Mouse (Mus musculus): ENCODE data around the gene Cep68.
"Not testable (repeated sequence)": the region's sequence is repeated elsewhere in the genome, so short reads cannot be mapped to it uniquely, and the experiment has no call there.

The Cep68 gene

DNA sequence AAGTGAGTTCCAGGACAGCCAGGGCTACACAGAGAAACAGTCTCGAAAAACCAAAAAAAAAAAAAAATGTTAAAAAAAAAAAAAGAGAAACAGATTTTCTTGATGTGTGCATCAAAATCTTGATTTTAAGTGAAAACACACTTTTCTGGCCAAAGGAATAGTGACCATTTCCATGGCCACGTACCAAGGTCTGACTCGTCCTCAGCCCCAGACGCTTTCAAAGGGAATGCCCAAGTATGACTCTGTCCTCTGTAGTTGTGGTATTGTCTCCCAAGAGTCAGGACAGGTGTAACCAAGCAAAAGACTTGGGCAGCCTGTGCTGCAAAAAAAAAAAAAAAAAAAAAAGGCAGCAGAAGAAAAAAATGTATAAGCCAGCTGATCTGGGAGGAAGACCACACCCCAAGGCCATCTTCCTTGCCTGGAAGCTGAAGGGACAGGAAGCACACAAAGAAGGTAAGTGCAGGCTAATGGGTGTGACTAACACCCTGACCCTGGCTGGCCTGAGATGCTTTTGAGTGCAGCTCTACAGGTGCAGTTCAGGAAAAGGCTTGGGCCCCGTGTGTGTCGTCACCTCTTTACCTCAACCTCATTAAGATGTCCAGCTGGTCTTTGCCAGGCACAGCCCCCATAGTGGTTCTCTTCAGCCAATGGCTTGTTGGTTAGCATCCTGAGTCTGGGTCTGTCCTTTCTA is 6.7 kb downstream of the Cep68 start:
- no peak for DNase-seq (ENCODE audit: low read depth, low spot score)

GRCm38 (mm10) chr11:20241311-20241710 is 7.9 kb downstream of the Cep68 start:
- no peak for DNase-seq (ENCODE audit: low read depth, low spot score)

GRCm38 (mm10) chr11:20240331-20240730 is 8.9 kb downstream of the Cep68 start:
- no peak for DNase-seq (ENCODE audit: low read depth, low spot score)

DNA sequence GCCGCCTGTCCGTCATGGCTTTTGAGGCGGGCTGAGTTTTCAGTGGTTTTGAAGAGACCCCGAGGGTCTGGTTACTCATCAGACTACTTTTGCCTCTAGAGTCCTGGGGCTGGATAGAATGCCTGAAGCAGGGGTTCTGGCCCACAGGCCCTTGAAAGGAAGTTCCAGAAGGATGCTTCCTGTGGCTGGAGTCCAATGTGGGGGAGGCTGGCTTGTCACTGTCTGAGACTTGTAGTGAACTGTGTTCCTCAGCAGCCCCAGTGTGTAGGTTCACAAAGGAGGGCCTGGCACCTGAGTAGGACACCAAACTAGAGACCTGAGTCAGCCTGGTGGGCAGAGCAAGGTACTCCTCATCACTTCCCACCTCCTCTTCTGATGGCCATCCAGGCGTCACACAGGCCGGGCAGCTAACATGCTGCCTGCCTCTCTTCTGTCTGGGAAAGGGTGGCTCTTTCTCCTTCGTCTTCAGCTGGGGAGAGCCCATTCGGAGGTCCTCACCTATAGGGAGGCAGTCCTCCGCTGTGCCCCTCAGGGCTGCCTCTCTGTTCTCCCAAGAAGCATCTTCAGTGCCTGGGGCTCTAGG is 9.9 kb downstream of the Cep68 start:
- DNase-seq (ENCODE audit: low read depth, low spot score) = no peak

- DNase-seq (ENCODE audit: low read depth, low spot score) = no peak
These were observed 11.3 kb downstream of the Cep68 start for GRCm38 (mm10) chr11:20237976-20238375.

DNA sequence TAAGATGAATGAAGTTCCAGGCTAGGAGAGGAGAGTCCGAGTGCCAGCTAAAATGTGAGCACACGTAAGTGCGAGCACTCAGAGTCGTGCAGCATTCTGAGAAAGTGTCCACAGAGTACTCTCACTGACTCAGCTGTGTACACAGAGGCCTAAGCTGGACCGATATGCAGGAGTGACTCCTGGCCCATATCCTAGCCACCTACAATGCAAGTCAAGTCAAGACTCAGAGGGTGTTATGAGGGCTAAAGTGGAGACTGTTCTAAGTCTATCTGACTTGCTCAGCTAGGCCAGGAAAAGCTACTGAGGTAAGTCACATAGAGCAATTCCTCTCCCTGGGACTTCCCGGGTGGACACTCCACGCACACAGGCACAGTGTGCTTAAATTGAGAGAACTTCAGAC is 12.2 kb downstream of the Cep68 start:
- no peak for DNase-seq (ENCODE audit: low read depth, low spot score)

- DNase-seq (ENCODE audit: low read depth, low spot score) = no peak
These were observed 15.0 kb downstream of the Cep68 start for GRCm38 (mm10) chr11:20234233-20234632.

- DNase-seq (ENCODE audit: low read depth, low spot score) = no peak
These were observed 17.0 kb downstream of the Cep68 start for GRCm38 (mm10) chr11:20232016-20232755.

DNA sequence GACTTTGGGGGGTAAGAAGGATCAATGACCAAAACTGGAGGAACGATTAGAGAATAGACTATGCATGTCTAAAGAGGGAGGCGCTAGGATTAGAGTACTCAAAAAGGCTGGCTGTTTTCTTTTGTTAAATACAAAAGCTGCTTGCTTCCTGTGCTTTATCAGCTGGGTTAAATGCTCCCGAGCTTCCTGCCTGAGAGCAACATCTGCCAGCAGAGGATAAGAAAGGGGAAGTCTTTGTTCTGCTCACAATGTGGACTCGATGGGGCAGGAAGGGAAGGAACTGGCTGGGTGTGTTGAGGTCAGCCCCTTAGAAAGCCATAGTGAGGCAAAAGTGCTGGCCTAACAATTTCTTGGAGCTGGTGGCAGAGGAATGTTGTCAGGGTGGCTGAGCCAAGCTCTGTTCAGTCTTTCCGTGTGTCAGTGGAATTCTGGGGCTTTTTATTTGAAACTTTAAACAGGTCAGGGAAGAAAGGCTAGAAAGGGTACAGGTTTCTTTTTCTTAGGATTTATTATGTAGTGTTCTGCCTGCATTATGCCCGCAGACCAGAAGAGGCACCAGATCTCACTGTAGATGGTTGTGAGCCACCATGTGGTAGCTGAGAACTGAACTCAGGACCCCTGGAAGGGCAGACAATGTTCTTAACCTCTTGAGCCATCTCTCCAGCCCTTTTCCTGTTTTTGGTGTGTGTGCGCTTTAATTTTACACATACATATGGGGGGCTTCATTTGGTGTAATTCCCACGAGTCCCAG is 17.9 kb downstream of the Cep68 start:
- DNase-seq (ENCODE audit: low read depth, low spot score) = no peak

DNA sequence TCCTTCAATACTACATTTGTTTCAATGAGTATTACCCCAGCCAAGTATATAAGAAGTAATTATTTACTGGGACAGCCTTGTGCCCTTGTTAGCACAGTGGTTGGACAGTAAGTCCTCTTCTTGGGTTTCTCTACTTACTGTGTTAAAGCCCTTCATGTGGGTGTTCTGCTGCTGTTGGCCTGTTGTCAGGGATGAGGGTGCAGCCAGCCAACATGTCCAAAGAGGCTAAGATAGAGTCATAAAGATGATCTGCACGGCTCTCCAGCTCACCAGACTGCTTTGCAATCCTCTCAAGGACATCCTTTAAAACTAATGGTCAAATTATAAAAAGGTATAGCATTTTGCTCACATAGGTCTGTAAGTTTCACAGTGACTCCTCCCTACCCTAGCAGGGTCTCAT is 18.9 kb downstream of the Cep68 start:
- no peak for DNase-seq (ENCODE audit: low read depth, low spot score)

GRCm38 (mm10) chr11:20229311-20229710 is 19.9 kb downstream of the Cep68 start:
- no peak for DNase-seq (ENCODE audit: low read depth, low spot score)

DNA sequence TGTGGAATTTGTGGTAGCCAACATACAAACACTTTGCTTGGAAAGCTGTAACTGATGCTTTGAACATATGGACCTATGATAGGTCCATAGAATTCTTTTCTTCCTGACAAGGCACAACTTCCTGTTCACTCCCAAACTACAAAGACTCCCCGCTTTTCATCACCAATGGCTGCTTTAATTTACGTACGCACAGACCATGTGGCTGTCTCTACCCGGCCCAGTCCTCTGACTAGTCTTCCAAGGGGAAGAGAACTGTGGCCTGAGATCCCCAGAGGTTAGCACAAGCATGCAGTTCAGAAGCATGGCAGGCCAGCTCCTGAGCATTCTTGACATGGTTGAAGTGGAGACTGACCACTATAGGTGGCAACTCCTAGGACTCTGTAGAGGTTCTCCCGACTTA is 20.6 kb downstream of the Cep68 start:
- DNase-seq (ENCODE audit: low read depth, low spot score) = no peak

- no peak for DNase-seq (ENCODE audit: low read depth, low spot score)
These were observed 23.3 kb downstream of the Cep68 start for GRCm38 (mm10) chr11:20225938-20226337.

GRCm38 (mm10) chr11:20224196-20224595 is 25.0 kb downstream of the Cep68 start:
- DNase-seq (ENCODE audit: low read depth, low spot score) = no peak

DNA sequence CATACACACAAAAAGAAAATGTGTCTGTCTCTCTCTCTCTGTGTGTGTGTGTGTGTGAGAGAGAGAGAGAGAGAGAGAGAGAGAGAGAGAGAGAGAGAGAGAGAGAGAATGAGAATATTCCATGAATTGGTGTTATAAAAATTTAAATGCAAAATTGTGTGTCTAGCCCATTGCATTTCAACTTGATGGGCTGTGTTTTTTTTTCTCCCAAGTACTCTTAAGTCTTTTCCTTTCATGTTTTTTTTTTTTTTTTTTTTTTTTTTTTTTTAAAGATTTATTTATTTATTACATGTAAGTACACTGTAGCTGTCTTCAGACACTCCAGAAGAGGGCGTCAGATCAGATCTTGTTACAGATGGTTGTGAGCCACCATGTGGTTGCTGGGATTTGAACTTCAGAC is 27.6 kb downstream of the Cep68 start:
- DNase-seq (ENCODE audit: low read depth, low spot score) = not testable (repeated sequence)

GRCm38 (mm10) chr11:20217227-20217626 is 32.0 kb downstream of the Cep68 start:
- DNase-seq (ENCODE audit: low read depth, low spot score) = no peak

DNA sequence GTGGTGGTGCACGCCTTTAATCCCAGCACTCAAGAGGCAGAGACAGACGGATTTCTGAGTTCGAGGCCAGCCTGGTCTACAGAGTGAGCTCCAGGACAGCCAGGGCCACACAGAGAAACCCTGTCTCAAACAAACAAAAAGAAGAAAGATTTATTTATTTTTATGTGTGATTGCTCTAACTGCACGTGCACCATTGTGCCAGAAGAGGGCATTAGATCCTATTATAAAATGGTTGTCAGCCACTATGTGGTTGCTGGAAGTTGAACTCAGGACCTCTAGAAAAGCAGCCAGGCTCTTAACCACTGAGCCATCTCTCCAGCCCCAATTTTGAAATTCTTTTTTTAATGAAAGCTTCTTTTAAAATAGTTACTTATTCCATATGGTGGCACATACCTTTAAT is 32.8 kb downstream of the Cep68 start:
- no peak for DNase-seq (ENCODE audit: low read depth, low spot score)

DNA sequence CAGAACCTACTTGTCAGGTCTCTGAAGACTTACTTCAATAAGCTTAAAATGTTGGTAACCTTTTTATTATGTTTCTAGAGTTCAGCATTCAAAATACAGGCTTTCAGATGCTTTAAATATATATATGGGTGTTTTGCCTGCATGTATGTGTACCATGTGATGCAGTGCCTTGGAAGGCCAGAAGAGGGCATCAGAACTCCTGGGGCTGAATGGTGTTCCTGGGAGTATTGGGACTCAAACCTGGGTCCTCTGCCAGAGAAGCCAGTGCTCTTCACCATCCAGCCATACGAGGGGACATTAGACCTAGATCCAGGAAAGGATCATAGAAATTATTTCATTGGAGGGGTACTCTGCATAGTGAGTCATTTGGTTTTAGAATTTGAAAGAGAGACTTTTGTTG is 34.5 kb downstream of the Cep68 start:
- DNase-seq (ENCODE audit: low read depth, low spot score) = no peak

- DNase-seq (ENCODE audit: low read depth, low spot score) = no peak
These were observed 37.4 kb downstream of the Cep68 start for GRCm38 (mm10) chr11:20211838-20212237.

GRCm38 (mm10) chr11:20207589-20207988 is 41.6 kb downstream of the Cep68 start:
- DNase-seq (ENCODE audit: low read depth, low spot score) = no peak

- no peak for DNase-seq (ENCODE audit: low read depth, low spot score)
These were observed 42.5 kb downstream of the Cep68 start for GRCm38 (mm10) chr11:20206626-20207223.

DNA sequence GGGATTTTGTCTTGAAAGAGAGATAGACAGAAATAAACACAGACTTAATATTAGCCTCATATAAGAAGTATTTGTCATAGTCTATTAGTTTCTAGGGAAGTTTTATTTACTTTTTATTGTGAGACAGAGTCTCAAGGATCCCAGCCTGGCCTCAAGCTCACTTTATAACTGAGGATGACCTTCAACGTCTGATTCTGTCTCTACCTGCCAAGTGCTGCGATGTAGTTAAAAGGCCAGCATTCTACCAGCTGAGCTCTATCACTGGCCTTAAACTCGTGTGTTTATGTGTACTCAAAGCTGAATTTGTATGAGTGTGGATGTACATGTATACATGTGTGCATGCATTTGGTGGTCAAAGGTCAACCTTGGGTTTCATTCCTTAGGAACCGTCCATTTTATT is 43.7 kb downstream of the Cep68 start:
- DNase-seq (ENCODE audit: low read depth, low spot score) = no peak

Data from retina, adult 2 months (tissue).